Mouse (Mus musculus) c-Kit-negative CD71-positive TER-119-positive erythroid progenitor cells, embryonic 14.5 days (primary cell): ENCODE data around the gene Ptpn1.

Experiments used
- DNase-seq: peaks from one replicate; pipeline ENCODE4 v3.0.0-alpha.2; 2013; ENCODE audit warnings: low read depth, low spot score

Ptpn1 gene

GRCm38 (mm10) chr2:167972146-167972545, 40.3 kb downstream of the Ptpn1 start:
- no peak for DNase-seq

- no peak for DNase-seq
These were observed 41.0 kb downstream of the Ptpn1 start for GRCm38 (mm10) chr2:167972809-167973208.

DNA sequence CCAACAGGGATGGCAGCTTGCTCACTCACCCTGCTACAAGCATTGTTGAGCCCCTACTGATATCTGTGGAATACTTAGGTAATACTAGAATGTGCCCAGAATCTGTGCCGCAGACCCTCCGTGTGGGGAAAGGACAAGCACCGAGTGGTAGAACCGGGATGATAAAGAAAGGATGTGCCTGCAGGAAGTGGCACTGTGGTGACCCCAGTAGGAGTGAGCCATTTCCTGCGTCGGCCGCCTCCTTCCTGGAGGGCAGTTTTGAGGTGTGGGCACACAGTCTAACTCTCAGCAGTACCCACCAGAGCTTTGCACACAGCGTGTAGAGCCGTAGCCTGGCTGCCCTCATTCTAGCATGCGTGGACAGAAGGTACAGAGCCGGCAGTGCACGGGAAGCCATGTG, 43.9 kb downstream of the Ptpn1 start:
- DNase-seq = no peak

DNA sequence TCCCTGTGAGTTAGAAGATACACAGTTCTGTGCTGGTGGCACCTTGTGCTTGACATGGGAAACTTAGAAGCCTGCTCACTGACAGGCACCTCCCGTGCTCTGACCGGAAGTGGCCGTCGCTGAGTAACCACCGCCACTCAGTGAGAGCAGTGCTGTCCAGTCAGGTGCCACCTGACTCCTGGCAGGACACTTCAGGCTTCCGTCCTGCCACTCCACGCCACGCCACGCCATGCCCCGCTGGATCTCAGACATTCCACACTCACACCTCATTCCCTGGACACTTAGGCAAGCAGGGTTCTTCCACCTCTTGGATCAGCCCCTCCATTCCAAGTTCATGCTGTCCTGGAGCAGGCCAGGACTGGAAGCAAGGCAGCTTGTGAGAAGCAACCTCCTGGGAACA, 46.4 kb downstream of the Ptpn1 start:
- DNase-seq = no peak

GRCm38 (mm10) chr2:167980391-167980790, 48.5 kb downstream of the Ptpn1 start:
- no peak for DNase-seq

DNA sequence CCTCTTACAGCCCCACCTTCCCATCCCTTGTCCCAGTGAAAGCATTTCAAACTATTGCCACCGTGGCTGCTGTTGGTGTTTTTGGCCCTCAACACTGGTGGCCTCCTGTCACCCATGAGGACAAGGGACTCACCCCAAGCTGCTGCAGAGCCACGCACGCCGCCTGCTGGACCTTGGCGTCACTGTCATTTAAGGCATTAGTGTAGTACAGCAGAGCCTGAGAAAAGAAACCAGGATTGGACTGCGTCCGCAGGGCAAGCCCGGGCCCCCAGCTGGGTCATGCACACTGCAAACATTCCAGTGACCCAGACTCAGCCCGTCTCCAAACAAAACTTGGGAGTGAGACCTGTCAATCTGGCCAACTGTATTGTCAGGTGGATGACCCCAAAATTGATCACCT, 50.8 kb downstream of the Ptpn1 start:
- no peak for DNase-seq

GRCm38 (mm10) chr2:167984371-167984770, 52.5 kb downstream of the Ptpn1 start:
- DNase-seq = no peak

DNA sequence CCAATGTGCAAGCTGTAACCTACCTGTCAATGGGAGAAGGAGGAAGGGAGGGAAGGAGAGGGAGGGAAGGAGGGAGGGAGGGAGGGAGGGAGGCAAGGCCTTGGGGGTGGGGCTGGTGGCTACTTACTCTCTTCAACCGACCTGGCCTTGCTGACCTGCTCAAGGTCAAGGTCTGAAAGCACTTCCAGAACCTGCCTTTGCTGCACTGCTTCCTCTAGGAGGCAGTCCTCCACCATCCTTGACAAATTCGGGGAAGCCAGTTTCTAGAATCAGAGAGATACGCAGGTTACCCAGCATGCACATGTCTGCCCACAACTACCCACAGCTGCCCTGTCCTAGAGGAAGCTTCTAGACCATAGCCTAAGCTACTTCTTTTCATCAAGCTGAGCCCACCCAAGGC, 53.1 kb downstream of the Ptpn1 start:
- no peak for DNase-seq

DNA sequence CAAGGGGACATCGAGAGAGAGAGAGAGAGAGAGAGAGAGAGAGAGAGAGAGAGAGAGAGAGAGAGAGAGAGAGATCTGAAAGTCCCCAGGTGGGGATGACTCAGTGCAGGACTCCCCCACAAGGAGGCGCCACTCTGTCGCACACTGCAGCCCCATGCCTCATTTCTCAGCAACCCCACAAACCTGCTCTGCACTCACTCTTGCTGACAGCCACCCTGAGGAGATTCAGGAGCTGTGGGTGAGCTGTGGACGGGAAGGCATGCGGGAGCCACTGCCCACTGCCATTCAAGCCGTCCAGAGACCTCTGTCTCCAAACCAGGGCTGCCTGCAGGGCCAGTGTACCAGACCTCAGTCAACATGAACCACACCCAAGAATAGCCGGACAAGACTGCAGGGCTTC, 54.9 kb downstream of the Ptpn1 start:
- no peak for DNase-seq

- DNase-seq = no peak
These were observed 55.8 kb downstream of the Ptpn1 start for GRCm38 (mm10) chr2:167987640-167988039.

- no peak for DNase-seq
These were observed 57.5 kb downstream of the Ptpn1 start for GRCm38 (mm10) chr2:167989310-167989709.

DNA sequence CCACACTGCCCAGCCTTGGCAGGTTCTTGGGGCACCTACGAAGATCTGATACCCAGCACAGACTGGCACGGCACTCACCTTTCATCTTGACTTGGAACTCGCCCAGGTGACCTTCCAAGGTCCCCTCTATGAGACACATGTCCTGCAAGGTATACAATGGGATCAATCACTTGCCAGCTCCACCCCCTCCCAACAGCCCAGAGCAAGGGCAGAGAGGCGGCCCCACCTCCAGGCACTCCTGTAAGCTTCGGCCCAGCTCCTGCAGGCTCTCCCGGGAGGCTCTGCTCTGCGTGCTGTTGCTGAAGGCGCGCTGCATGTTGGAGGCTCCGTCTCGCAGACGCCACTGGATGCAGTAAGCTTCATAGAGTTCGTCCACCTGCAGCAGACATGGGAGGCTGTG, 61.4 kb downstream of the Ptpn1 start:
- no peak for DNase-seq

DNA sequence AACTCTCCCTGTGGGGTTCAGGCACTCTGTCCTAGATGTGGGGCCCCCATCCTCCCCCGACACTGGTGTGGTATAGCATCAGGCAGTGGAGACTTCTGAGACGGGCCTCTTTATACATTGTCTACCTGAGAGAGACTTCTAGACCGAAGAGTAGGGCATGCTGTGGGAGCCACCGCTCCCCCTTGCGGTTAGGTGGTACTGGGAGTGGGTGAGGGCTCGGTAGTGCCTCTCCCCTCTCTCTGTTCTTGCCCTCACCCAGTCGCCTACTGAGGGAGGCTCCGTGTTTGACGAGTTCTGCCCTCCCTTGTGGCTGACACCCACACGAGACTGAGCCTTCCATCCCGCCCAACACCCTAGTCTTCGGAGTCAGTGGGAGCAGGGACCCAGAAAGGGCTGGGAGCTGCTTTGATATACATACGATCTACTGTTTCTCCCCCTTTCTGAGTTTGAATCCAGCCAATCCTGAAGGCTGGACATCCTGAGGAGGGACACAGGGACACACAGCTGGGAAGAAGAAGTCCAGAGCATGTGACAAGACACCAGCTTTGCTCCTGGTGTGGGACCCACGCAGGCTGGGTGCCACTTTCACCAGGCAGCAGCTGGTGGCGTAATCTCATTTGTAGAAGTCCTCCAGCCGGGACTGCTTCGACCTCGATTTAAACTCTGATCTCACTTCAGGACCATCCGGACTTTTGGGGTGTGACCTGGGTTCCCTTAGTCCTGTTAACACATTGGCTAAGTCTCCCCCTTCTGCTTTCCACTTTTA, 64.2 kb downstream of the Ptpn1 start:
- DNase-seq = no peak

- DNase-seq = no peak
These were observed 64.9 kb downstream of the Ptpn1 start for GRCm38 (mm10) chr2:167996672-167997215.

DNA sequence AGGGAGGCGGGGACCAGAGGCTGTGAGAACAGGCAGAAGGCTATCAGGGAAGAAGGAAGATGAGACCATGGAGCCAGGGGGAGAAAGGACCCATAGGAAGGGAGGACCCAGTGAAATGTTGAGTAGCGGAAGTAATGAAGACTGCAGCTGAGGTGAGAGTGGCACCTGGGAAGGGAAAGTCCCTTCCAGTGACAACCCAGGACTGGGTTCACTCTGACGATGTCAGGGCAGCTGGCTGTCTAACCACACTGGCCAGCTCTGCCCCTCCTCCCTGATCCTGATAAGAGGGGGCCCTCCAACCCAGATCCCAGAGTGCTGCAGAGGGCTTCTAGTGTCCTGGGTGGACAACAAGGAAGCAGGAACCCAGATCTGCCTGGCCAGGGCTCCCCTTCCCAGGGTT, 65.7 kb downstream of the Ptpn1 start:
- DNase-seq = no peak

GRCm38 (mm10) chr2:167999145-167999743, 67.4 kb downstream of the Ptpn1 start:
- no peak for DNase-seq

- DNase-seq = no peak
These were observed 70.3 kb downstream of the Ptpn1 start for GRCm38 (mm10) chr2:168002188-168002587.

- no peak for DNase-seq
These were observed 71.0 kb downstream of the Ptpn1 start for GRCm38 (mm10) chr2:168002884-168003283.

DNA sequence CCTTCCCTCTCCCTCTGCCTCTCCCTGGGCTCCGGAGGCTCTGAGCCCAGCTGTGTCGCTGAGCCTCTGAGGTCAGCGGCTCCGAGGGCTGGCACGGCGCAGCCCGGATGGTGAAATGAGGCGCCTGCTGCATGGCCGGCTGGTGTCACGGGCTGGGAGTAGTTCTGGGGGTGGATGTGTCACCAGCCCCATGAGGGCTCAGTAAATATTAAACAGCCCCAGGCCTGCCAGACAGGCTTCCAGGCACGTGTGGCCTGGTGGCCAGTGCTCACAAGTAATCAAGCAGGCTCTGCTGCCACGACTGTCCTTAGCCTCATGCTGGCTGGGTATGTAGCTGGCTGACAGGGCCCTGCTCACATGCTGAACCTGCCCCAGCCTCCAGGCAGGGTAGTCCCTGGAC, 71.6 kb downstream of the Ptpn1 start:
- DNase-seq = no peak

- no peak for DNase-seq
These were observed 72.5 kb downstream of the Ptpn1 start for GRCm38 (mm10) chr2:168004369-168004768.

- no peak for DNase-seq
These were observed 73.1 kb downstream of the Ptpn1 start for GRCm38 (mm10) chr2:168005005-168005404.

DNA sequence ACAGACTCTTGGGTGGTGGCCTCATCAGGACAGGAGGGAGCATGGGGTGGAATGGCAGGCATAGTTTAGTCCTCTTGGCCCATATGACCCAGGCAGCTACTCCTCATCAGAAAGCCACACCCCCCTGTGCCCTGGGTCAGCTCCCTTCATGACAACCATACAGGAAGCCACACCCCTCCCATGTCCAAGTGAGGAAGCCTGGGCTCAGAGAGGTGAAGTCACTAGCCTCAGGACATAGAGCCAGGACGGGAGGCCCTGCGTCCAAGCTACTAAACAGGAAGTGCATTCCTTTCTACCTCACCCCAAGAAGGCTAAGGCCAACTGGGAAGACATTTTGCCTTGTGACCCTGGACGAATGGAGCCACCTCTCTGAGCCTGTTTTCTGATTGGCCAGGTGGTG, 73.8 kb downstream of the Ptpn1 start:
- no peak for DNase-seq

DNA sequence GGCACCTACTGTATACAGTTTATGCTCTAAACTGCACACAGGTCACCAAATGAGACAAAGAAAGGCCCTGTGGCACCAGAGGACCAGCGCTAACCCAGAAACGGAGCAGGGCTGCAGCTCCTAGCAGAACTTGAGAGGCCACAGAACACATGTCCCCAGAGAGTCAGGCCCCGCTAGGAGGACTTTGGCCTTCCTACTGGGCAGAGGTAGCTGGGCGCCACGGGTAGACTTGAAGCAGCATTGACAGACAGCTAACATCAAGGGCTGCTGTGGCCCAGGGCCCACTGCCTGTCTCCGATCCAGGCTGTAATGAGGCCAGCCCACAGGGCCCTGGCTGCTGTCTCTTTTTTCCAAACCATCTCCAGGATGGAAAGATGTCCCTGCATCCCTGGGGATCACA, 74.6 kb downstream of the Ptpn1 start:
- DNase-seq = no peak
